Mouse (Mus musculus) spleen, postnatal 4 days (tissue): ENCODE results near the gene Agmo.

ENCODE experiments used
- DNase-seq, 2 experiments: peaks; one replicate each; pipeline ENCODE4 v3.0.0; 2022; ENCODE audit warnings: low spot score in 2 of 2

The Agmo gene

GRCm38 (mm10) chr12:37241566-37242021, at the start of gene Agmo:
Gene Agmo (plus strand): TSS chr12:37241641.
- no peak for DNase-seq

GRCm38 (mm10) chr12:37231119-37231518, 10.3 kb upstream of the Agmo start:
- DNase-seq: no peak

- no peak for DNase-seq
Measured at GRCm38 (mm10) chr12:37240975-37241565, 371 bp upstream of the Agmo start.

GRCm38 (mm10) chr12:37242484-37242883, 1.0 kb downstream of the Agmo start:
- no peak for DNase-seq

- no peak for DNase-seq
Measured at GRCm38 (mm10) chr12:37244876-37245275, 3.4 kb downstream of the Agmo start.

- DNase-seq: no peak
Measured at GRCm38 (mm10) chr12:37251688-37252087, 10.2 kb downstream of the Agmo start.

- no peak for DNase-seq
Measured at GRCm38 (mm10) chr12:37257099-37257498, 15.7 kb downstream of the Agmo start.

GRCm38 (mm10) chr12:37259771-37260528, 18.5 kb downstream of the Agmo start:
- DNase-seq: no peak

GRCm38 (mm10) chr12:37263685-37264084, 22.2 kb downstream of the Agmo start:
- no peak for DNase-seq

GRCm38 (mm10) chr12:37268636-37269152, 27.3 kb downstream of the Agmo start:
- no peak for DNase-seq

GRCm38 (mm10) chr12:37272660-37273059, 31.2 kb downstream of the Agmo start:
- no peak for DNase-seq

- no peak for DNase-seq
Measured at GRCm38 (mm10) chr12:37273964-37274657, 32.7 kb downstream of the Agmo start.

- DNase-seq: no peak
Measured at GRCm38 (mm10) chr12:37274658-37275019, 33.2 kb downstream of the Agmo start.

GRCm38 (mm10) chr12:37306956-37307466, 65.6 kb downstream of the Agmo start:
- DNase-seq: no peak

GRCm38 (mm10) chr12:37310786-37311185, 69.3 kb downstream of the Agmo start:
- no peak for DNase-seq

GRCm38 (mm10) chr12:37322860-37323259, 81.4 kb downstream of the Agmo start:
- no peak for DNase-seq

GRCm38 (mm10) chr12:37334987-37335386, 93.5 kb downstream of the Agmo start:
- DNase-seq: no peak

GRCm38 (mm10) chr12:37344225-37344624, 102.8 kb downstream of the Agmo start:
- DNase-seq: no peak

- DNase-seq: no peak
Measured at GRCm38 (mm10) chr12:37345696-37346095, 104.3 kb downstream of the Agmo start.

GRCm38 (mm10) chr12:37392316-37392715, 150.9 kb downstream of the Agmo start:
- DNase-seq: no peak

GRCm38 (mm10) chr12:37402541-37402940, 161.1 kb downstream of the Agmo start:
- DNase-seq: no peak

GRCm38 (mm10) chr12:37426350-37426749, 184.9 kb downstream of the Agmo start:
- no peak for DNase-seq
